Mouse (Mus musculus) activated CD4-positive, CD25-positive, alpha-beta regulatory T cell, adult 4 months (primary cell): ENCODE results near the gene Clk3. TPM values are rescaled to one million over a fixed set of nuclear protein-coding genes. Genes with fewer than 3 reads are reported as not detected.
A peak's percentile ranks its signal among the peaks of the same experiment; 100 is the strongest.
"Not testable (repeated sequence)": the region's sequence is repeated elsewhere in the genome, so short reads cannot be mapped to it uniquely, and the experiment has no call there.

ENCODE experiments used
- ATAC-seq: one replicate; pipeline ENCODE4 v1.8.0; 2017
- polyA plus RNA-seq, 2 experiments: library from polyadenylated mRNA; unstranded; fragments of 100-300 nt; shearing (Covaris generic); gene quantifications; one replicate each; pipeline ENCODE4 v1.2.1; 2017

Clk3 gene
- polyA plus RNA-seq, 2 experiments from 2014 or later: 70.7 to 77.8 TPM

DNA sequence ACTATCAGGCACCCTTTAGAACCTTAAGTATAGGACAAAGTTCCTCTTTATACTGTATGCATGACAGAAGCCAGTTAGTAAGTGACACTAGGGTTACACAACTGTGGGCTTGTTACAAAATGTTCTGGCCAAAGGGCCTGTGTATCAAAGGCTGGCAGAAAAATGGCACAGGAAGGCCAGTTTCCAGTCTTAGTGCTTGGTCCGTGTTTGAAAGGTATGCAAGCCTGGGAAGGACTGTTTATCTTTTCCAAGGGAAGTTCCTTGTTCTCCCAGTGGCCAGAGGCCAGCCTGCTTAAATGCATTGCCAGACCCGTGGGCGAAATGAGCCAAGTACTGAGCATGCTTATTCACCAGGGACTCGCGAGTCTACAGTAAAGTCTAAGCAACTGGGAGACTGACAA lies 42.3 kb downstream of the Clk3 start:
- no peak for ATAC-seq

GRCm38 (mm10) chr9:57722371-57722770 lies 43.3 kb downstream of the Clk3 start:
- ATAC-seq: no peak

DNA sequence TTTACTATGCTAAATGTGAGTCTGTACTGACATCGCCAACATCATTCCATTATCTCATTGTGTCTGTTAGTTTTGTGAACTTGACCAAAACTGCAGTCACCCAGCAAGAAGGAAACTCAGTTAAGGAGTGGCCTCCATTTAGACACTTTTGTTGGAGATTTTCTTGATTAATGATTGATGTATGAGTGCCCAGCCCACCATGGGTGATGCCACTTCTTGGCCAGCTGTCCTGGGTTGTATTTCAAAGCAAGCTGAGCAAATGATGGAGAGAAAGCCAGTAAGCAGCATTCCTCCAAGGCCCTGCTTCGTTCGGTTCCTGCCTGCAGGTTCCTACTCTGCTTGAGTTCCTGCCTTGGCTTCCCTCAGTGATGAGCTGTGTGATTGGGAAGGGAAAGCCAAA lies 44.9 kb downstream of the Clk3 start:
- ATAC-seq: no peak

DNA sequence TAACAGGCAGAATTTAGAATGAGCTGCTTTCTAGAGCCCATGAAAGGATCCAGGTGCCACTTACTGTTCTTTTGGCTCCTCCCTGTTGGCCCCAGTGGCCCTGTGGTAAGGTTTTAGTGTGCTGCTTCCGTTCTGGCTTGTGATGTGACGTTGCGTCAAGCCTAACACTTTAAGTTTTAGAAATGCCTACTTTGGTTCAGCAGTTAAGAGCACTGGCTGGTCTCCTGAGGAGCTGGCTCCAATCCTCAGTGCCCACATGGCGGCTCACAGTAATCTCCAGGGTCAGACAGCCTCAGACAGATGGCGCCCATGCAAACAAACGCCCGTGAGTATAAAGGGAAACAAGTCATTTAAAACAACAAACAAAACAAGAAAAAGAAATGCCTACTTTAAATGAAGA lies 47.3 kb downstream of the Clk3 start:
- ATAC-seq: no peak

GRCm38 (mm10) chr9:57712194-57712593 lies 53.5 kb downstream of the Clk3 start:
- no peak for ATAC-seq

- ATAC-seq: not testable (repeated sequence)
Observed at GRCm38 (mm10) chr9:57710214-57710613, 55.4 kb downstream of the Clk3 start.

DNA sequence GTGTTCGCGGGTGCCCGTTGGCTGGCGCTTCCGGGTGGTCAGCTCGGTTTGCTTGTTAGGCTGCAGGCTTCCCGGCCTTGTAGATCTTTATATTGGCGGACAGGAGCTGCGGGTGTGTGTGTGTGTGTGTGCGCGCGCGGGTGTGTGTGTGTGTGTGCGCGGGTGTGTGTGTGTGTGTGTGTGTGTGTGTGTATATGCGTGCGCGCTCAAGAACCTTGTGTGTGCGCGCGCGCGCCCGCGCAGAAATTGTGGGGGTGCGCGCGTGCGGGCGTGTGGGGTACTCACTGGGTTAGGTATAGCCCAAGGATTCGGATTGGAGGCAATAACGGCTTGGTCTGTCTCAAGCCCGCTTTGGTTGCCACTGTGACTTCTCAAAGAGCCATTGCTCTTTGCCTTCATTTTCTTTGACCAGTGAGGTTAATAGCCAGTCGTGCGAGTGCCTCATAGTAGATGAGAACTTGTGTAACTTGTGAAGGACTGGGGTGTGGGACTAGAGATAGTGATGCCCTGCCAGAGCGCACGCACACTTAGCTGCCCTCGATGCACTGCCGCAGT lies 56.9 kb downstream of the Clk3 start:
- peak; percentile 22 for ATAC-seq

GRCm38 (mm10) chr9:57708068-57708719 lies 57.5 kb downstream of the Clk3 start, which contains the start of gene Edc3:
Edc3 (plus strand) TSS chr9:57708540.
- peak; percentile 94 for ATAC-seq

DNA sequence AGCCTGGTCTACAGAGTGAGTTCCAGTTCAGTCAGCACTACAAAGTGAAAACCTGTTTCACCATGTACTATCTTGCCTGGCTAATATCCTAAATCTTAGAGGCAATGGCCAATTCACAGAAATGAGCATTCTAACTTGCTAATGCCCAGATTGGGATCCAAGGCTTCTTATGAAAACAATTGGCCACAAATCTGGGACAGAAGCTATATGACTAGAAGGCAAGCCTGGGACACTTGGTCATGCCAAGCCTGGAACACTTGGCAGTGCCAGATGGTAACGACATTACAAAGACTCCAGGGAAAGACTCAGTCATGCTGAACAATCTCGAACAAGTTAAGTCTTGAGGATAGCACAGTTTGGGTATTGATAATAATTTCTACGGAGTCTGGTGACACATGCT lies 59.2 kb downstream of the Clk3 start:
- no peak for ATAC-seq

Other genes starting within 250 kb of the Clk3 start
- 100 to 1,000 TPM; 315 to 368 TPM for gene Cox5a, start 244.6 kb downstream of the Clk3 start, polyA plus RNA-seq
- gene Fam219b, start 228.3 kb downstream of the Clk3 start, polyA plus RNA-seq: 10 to 100 TPM; 21.7 to 33.7 TPM
- gene Mpi, start 213.1 kb downstream of the Clk3 start, polyA plus RNA-seq: 10 to 100 TPM in 1 of 2 experiments, 1 to 10 TPM in 1; 7.8 to 14.8 TPM
- 10 to 100 TPM; 68.7 to 92.7 TPM for gene Scamp2, start 204.9 kb downstream of the Clk3 start, polyA plus RNA-seq
- gene Ulk3, start 176.4 kb downstream of the Clk3 start, polyA plus RNA-seq: 10 to 100 TPM; 25.1 to 29.3 TPM
- not detected for gene Cplx3, start 159.6 kb downstream of the Clk3 start, polyA plus RNA-seq
- gene Lman1l, start 145.1 kb downstream of the Clk3 start, polyA plus RNA-seq: not detected
- 100 to 1,000 TPM; 118 to 146 TPM for gene Csk, start 112.2 kb downstream of the Clk3 start, polyA plus RNA-seq
- not detected for gene Cyp1a2, start 82.2 kb downstream of the Clk3 start, polyA plus RNA-seq
- gene Cyp1a1, start 77.9 kb downstream of the Clk3 start, polyA plus RNA-seq: not detected
- gene Edc3, start 57.3 kb downstream of the Clk3 start, polyA plus RNA-seq: 10 to 100 TPM; 23.1 to 26.5 TPM
- gene Arid3b, start 70.9 kb upstream of the Clk3 start, polyA plus RNA-seq: 10 to 100 TPM; 23.3 to 26.5 TPM
- 100 to 1,000 TPM; 119 to 137 TPM for gene Ubl7, start 145.1 kb upstream of the Clk3 start, polyA plus RNA-seq
- gene Sema7a, start 174.3 kb upstream of the Clk3 start, polyA plus RNA-seq: under 1 TPM; 0.16 to 0.55 TPM
- gene Cyp11a1, start 240.6 kb upstream of the Clk3 start, polyA plus RNA-seq: not detected